In the genomic region with DNA sequence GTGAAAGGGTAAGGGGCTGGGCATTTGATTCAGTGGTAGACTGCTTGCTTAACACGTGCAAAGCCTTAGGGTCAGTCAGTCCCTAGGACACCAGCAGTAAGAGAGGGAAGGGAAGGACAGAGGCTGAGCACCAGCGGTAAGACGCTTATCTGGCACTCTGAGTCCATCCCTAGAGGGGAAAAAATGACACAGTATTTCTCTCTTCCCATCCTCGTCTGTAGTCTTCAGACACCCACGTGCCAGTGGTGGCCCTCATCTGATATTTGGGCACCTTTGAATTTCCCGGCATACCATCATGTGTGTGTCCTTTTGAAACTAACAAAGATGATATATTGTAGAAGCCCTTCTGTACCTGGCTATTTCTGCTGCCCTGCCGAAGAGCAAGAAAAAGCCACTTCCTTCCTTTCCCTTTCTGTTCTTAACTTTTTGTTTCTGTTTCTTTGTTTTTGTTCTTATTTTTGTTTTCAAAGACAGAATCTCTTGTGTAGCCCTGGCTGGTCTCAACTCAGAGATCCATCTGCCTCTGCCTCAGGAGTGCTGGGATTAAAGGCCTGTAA, we compare ENCODE assay signal across 22 mouse cellular contexts. TPM values are rescaled to one million over a fixed set of nuclear protein-coding genes. Genes with fewer than 3 reads are reported as not detected.
DNase-seq lines count a peak whose midpoint lies in the region; ATAC-seq and TF ChIP-seq lines count a peak whose summit lies in the region.
"Had no signal": no experiment of that assay in that cellular context is flagged by ENCODE, and none has a peak within 500 bp of the region (broad histone marks: within the 10 kb centered on the region; RNA-seq: fewer than 3 reads in every experiment).

No protein-coding gene starts in this region.

- no peak for DNase-seq in spleen, adult 2 months (ENCODE audit: low read depth in 1 of 2, low spot score in 2 of 2)
- DNase-seq in spleen, adult 12 weeks (ENCODE audit: low spot score): no peak
- DNase-seq in CD4-positive, CD25-positive, alpha-beta regulatory T cell, adult 2 months (ENCODE audit: low read depth, low spot score): peak; percentile 68
- no peak for DNase-seq in stomach, postnatal 0 days (ENCODE audit: low spot score)
- DNase-seq in gastrocnemius, adult 8-10 months (ENCODE audit: low spot score in 2 of 2): no peak
- no peak for DNase-seq in right cerebral cortex, adult 2 months (ENCODE audit: low spot score in 2 of 2)
- DNase-seq: cerebellum, postnatal 10 days; forebrain, postnatal 0 days; gastrocnemius, adult 2 months; heart, adult 11 months; right cerebral cortex, postnatal 14 days had no signal

- 3% methylated on average over 7 of the region's 7 CpGs for WGBS in spleen, adult 2 months
- WGBS in bone marrow, adult 2 months: 6% methylated on average over 7 of the region's 7 CpGs
- WGBS in stomach, postnatal 0 days: 65% methylated on average over 7 of the region's 7 CpGs

- no peak overlapping the region for H3K4me2 ChIP-seq in stomach, postnatal 0 days (replicated peaks; ENCODE audit: low read depth)
- H3K4me2 ChIP-seq: limb, embryonic 12.5 days; neural tube, embryonic 12.5 days had no signal

- H3K27ac ChIP-seq in spleen, adult 2 months (ENCODE audit: insufficient read depth, low read length): peak overlapping the region; percentile 90
- H3K27ac ChIP-seq in bone marrow, adult 2 months (ENCODE audit: control insufficient read depth, insufficient read depth, low read depth, low read length, poor library complexity): peak overlapping the region; percentile 64; the same call in 1 of the 2 replicates
- 0 out of 2 replicates have a peak overlapping the region, but pooled peaks have one; percentile 4 for H3K27ac ChIP-seq in stomach, postnatal 0 days (replicated peaks)
- H3K27ac ChIP-seq: gastrocnemius, adult 2 months; kidney, postnatal 0 days; left cerebral cortex, adult 2 months; limb, embryonic 12.5 days; liver, embryonic 14.5 days; neural tube, embryonic 12.5 days had no signal

- peak overlapping the region; percentile 43; the same call in 1 of the 2 replicates for H3K4me3 ChIP-seq in spleen, adult 2 months (ENCODE audit: extremely low read depth, insufficient read depth, insufficient read length)
- H3K4me3 ChIP-seq in bone marrow, adult 2 months (replicated peaks; ENCODE audit: control insufficient read depth, low read depth, low read length): no peak overlapping the region
- H3K4me3 ChIP-seq in stomach, postnatal 0 days (ENCODE audit: low read depth, low read length): no peak overlapping the region
- H3K4me3 ChIP-seq: gastrocnemius, adult 2 months; left cerebral cortex, adult 2 months; limb, embryonic 12.5 days; neural tube, embryonic 12.5 days had no signal

- no peak for ATAC-seq in stomach, postnatal 0 days (ENCODE audit: low FRiP score, low TSS enrichment)
- ATAC-seq: forebrain, postnatal 0 days; intestine, embryonic 16.5 days; lung, postnatal 0 days; Patski had no signal

- peaks cover 17% of the 10 kb centered on the region for H3K4me1 ChIP-seq in spleen, adult 2 months (ENCODE audit: control insufficient read depth, insufficient read depth, insufficient read length)
- H3K4me1 ChIP-seq in bone marrow, adult 2 months (ENCODE audit: control insufficient read depth, insufficient read depth, low read length): peaks cover 5% of the 10 kb centered on the region
- H3K4me1 ChIP-seq in stomach, postnatal 0 days (replicated peaks; ENCODE audit: control insufficient read depth, insufficient read depth): peaks cover 12% of the 10 kb centered on the region

- H3K27me3 ChIP-seq in spleen, adult 2 months (ENCODE audit: control insufficient read depth, insufficient read depth, low read length): no peaks in the 10 kb centered on the region
- H3K27me3 ChIP-seq in stomach, postnatal 0 days (ENCODE audit: control insufficient read depth, insufficient read depth, low read length): no peaks in the 10 kb centered on the region
- H3K27me3 ChIP-seq: limb, embryonic 12.5 days; neural tube, embryonic 12.5 days; Patski had no signal

- no peak overlapping the region for H3K9ac ChIP-seq in stomach, postnatal 0 days (ENCODE audit: low read length)
- H3K9ac ChIP-seq: forebrain, postnatal 0 days; limb, embryonic 12.5 days; liver, embryonic 14.5 days; neural tube, embryonic 12.5 days had no signal

- TF ChIP-seq POLR2A in spleen, adult 2 months (IDR thresholded peaks at IDR 0.05; ENCODE audit: low read depth, low read length): no peak
- no peak for TF ChIP-seq POLR2A in bone marrow, adult 2 months (IDR thresholded peaks at IDR 0.05; ENCODE audit: borderline replicate concordance, control insufficient read depth, low read depth, low read length)

- no peak for TF ChIP-seq EP300 in stomach, postnatal 0 days (optimal IDR thresholded peaks at IDR 0.05)

- no peak for TF ChIP-seq CTCF in spleen, adult 2 months (IDR thresholded peaks at IDR 0.05; ENCODE audit: extremely low read depth, insufficient read depth, insufficient read length, insufficient replicate concordance)
- TF ChIP-seq CTCF in bone marrow, adult 2 months (IDR thresholded peaks at IDR 0.05; ENCODE audit: control insufficient read depth, insufficient read depth, low read length): no peak
- TF ChIP-seq CTCF in stomach, postnatal 0 days (IDR thresholded peaks at IDR 0.05; ENCODE audit: low read depth): no peak

- peaks cover 2% of the 10 kb centered on the region for H3K36me3 ChIP-seq in spleen, adult 2 months (ENCODE audit: control insufficient read depth, insufficient read depth, low read length)
- no peaks in the 10 kb centered on the region for H3K36me3 ChIP-seq in stomach, postnatal 0 days (ENCODE audit: control insufficient read depth, insufficient read depth, low read length)

- H3K9me3 ChIP-seq in stomach, postnatal 0 days (ENCODE audit: control insufficient read depth, low read length): no peaks in the 10 kb centered on the region
- H3K9me3 ChIP-seq: limb, embryonic 12.5 days; neural tube, embryonic 12.5 days had no signal

RNA-seq across cellular contexts. Expression of a gene that starts 17.0 kb away (rescaled TPM):
- polyA plus RNA-seq in spleen, adult 2 months (2012; rRNA removed): 85.8 and 96.9 TPM in 2 replicates
- polyA plus RNA-seq in bone marrow, adult 2 months (2011; ENCODE audit: insufficient read depth, insufficient read length, low replicate concordance, missing spikeins): 27.7 and 54.8 TPM in 2 replicates
- polyA plus RNA-seq in stomach, postnatal 0 days (2015; fragmentation: Nextera tagmentation; extraction: Ambion mirVana): 87.5 and 91.8 TPM in 2 replicates
- total RNA-seq in gastrocnemius, adult 8-10 months (2022): 10 to 100 TPM in 3 of 4 experiments, 1 to 10 TPM in 1; 9.2 to 15.0 (median 10.6) TPM

RNA-seq across cellular contexts. Expression of a gene that starts 18.5 kb away (rescaled TPM):
- polyA plus RNA-seq in spleen, adult 2 months (2012; rRNA removed): 37.5 and 40.8 TPM in 2 replicates
- 5.4 and 9.7 TPM in 2 replicates for polyA plus RNA-seq in bone marrow, adult 2 months (2011; ENCODE audit: insufficient read depth, insufficient read length, low replicate concordance, missing spikeins)
- 16.6 and 20.2 TPM in 2 replicates for polyA plus RNA-seq in stomach, postnatal 0 days (2015; fragmentation: Nextera tagmentation; extraction: Ambion mirVana)
- 1 to 10 TPM; 1.6 to 3.8 (median 2.9) TPM for total RNA-seq in gastrocnemius, adult 8-10 months (2022)

RNA-seq across cellular contexts. Expression of a gene that starts 20.9 kb away (rescaled TPM):
- 0.06 and 0.40 TPM in 2 replicates for polyA plus RNA-seq in spleen, adult 2 months (2012; rRNA removed)
- polyA plus RNA-seq in bone marrow, adult 2 months (2011; ENCODE audit: insufficient read depth, insufficient read length, low replicate concordance, missing spikeins): not detected in 2 replicates
- 0.08 and 0.18 TPM in 2 replicates for polyA plus RNA-seq in stomach, postnatal 0 days (2015; fragmentation: Nextera tagmentation; extraction: Ambion mirVana)
- total RNA-seq in gastrocnemius, adult 8-10 months (2022): not detected
- total RNA-seq: gastrocnemius, adult 2 months; megakaryocyte progenitor cell, adult 5-6 weeks had no signal
- polyA plus RNA-seq: lung, postnatal 0 days had no signal

RNA-seq across cellular contexts. Expression of a gene that starts 21.8 kb away (rescaled TPM):
- not detected in 2 replicates for polyA plus RNA-seq in spleen, adult 2 months (2012; rRNA removed)
- polyA plus RNA-seq in bone marrow, adult 2 months (2011; ENCODE audit: insufficient read depth, insufficient read length, low replicate concordance, missing spikeins): not detected in 2 replicates
- polyA plus RNA-seq in stomach, postnatal 0 days (2015; fragmentation: Nextera tagmentation; extraction: Ambion mirVana): not detected in 2 replicates
- not detected for total RNA-seq in gastrocnemius, adult 8-10 months (2022)
- total RNA-seq: gastrocnemius, adult 2 months; megakaryocyte progenitor cell, adult 5-6 weeks had no signal
- polyA plus RNA-seq: heart, embryonic 16.5 days; intestine, embryonic 16.5 days; limb, embryonic 12.5 days; lung, postnatal 0 days had no signal

RNA-seq across cellular contexts. Expression of a gene that starts 33.2 kb away (rescaled TPM):
- polyA plus RNA-seq in spleen, adult 2 months (2012; rRNA removed): 34.2 and 40.4 TPM in 2 replicates
- polyA plus RNA-seq in bone marrow, adult 2 months (2011; ENCODE audit: insufficient read depth, insufficient read length, low replicate concordance, missing spikeins): 8.6 and 18.7 TPM in 2 replicates
- polyA plus RNA-seq in stomach, postnatal 0 days (2015; fragmentation: Nextera tagmentation; extraction: Ambion mirVana): 7.4 and 7.7 TPM in 2 replicates
- total RNA-seq in gastrocnemius, adult 8-10 months (2022): 10 to 100 TPM; 11.4 to 15.5 (median 13.8) TPM

Comparison
In these comparisons a context has a peak if more than half of its experiments do, and no peak if none do; other contexts are left out.
1. H3K27ac ChIP-seq: peak in every context shown above with its lines; median percentile 90 in spleen, adult 2 months; 64 in bone marrow, adult 2 months; 4 in stomach, postnatal 0 days.